Mouse (Mus musculus): ENCODE measurements around the gene St6galnac3.

GRCm38 (mm10) chr3:153337221-153337620, 387.8 kb downstream of the St6galnac3 start:
- no peak for TF ChIP-seq CTCF (IDR thresholded peaks at IDR 0.05; ENCODE audit: borderline replicate concordance, extremely low read depth, insufficient read depth, insufficient read length)
- no peak for TF ChIP-seq POLR2A (IDR thresholded peaks at IDR 0.05; ENCODE audit: borderline replicate concordance, extremely low read depth, insufficient read depth, insufficient read length, poor library complexity, severe bottlenecking)
